Mouse (Mus musculus): ENCODE results near the gene Olfr1293-ps. TPM values are rescaled to one million over a fixed set of nuclear protein-coding genes. Genes with fewer than 3 reads are reported as not detected.

Olfr1293-ps gene
- not detected for polyA plus RNA-seq (2014; fragmentation: Illumina TruSeq; extraction: RNeasy Lipid Tissue Mini Kit (QIAGEN cat#74804); ENCODE audit: low read depth, low replicate concordance)

DNA sequence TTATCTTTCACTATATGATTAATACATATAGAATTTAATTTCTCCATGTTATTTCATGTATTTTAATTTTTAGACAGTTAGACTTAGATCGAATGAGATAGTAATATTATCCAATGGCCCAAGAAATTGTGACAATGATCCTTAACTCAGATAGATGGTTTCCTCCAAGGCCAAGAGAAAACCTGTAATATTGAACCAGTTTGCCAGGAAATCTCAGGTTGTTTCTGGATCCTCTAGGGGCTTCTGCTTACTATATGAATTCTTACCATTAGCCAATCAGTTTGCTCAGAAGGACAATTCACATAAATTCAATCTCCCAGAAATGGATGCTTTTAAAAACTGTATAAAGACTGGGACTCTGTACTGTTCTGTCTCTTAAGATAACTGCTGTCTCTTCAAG lies at the start of gene Olfr1293-ps:
Gene Olfr1293-ps (plus strand): TSS at position 301 of the 400 bp plus-strand sequence.

DNA sequence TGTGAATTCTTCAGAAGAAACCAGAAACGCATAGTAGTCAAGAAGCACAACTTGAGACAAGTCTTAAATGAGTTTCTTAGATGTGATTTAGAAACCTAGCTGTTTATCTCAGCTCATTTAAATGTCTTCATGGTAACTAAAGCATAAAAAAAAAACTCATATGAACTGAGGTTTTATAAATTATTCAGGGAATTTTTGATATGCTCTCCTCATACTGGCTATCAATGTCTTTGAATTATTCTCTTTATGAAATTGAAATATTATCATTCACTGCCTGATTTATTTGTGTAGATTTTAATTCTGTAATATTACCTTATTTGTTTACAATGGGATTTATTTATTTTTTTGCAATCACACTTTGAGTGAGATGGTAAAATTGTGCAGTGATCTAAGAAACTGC lies 44.5 kb upstream of the Olfr1293-ps start, which contains the start of gene Olfr1289:
Gene Olfr1289 (plus strand): TSS at position 301 of the 400 bp plus-strand sequence.

DNA sequence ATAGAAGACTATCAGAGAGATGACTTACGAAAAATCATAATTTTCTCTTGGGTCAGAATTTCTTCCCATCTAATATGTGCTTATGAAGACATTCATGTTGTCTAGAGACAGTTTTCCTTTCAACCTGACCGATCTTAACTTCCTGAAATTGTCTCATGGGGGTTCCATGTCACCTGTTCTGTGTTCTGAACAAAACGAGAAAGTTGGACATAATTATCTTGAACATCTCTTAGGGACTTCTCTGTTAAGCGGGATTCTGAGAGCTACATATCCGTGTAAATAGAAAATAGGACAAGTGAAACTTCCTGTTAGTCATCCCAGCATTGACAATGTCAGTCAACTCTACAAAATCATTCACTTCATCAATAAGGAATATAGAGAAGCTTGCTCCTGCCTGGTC lies 31.3 kb upstream of the Olfr1293-ps start, which contains the start of gene Olfr1290:
Gene Olfr1290 (minus strand): TSS at position 101 of the 400 bp plus-strand sequence.

DNA sequence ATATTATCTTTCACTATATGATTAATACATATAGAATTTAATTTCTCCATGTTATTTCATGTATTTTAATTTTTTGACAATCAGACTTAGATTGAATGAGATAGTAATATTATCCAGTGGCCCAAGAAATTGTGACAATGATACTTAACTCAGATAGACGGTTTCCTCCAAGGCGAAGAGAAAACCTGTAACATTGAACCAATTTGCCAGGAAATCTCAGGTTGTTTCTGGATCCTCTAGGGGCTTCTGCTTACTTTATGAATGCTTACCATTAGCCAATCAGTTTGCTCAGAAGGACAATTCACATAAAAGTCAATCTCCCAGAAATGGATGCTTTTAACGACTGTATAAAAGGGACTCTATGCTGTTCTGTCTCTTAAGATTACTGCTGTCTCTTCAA lies 28.1 kb upstream of the Olfr1293-ps start, which contains the start of gene Olfr1291-ps1:
Gene Olfr1291-ps1 (plus strand): TSS at position 301 of the 400 bp plus-strand sequence.

DNA sequence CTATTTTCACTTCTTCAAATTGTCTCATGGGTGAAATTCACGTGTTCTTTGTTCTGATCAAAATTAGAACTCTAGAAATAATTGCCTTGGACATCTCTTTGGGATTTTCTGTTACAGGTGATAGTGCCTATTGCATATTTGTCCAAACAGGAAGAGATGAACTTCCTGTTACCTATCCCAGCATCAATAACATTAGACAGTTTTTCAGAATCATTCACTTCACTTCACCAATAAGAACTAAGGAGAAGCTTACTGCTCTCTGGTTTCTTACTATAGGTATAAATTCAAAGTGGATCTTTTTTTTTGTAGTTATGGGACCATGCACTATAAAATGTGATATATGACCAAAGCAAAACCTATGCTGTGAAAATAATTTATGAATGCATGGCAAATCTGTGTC lies 15.2 kb downstream of the Olfr1293-ps start, which contains the start of gene Olfr1294:
Gene Olfr1294 (minus strand): TSS at position 101 of the 400 bp plus-strand sequence.

DNA sequence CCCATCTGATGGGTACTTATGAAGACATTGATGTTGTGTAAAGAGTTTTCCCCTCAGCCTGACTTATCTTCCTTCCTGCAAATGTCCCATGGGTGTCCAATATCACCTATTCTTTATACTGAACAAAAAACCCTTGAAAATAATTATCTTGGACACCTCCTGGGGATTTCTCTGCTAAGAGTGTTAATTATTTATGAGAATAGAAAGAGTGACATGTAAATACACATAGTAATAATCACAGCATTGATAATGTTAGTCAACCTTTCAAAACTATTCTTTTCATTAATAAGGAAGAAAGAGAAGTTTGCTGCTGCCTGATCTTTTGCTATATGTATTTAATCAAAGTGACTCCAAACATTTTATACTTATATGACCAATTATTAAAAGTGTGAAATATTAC lies 44.6 kb downstream of the Olfr1293-ps start, which contains the start of gene Olfr1295:
Gene Olfr1295 (minus strand): TSS at position 101 of the 400 bp plus-strand sequence.

Other genes starting within 250 kb of the Olfr1293-ps start
- not detected for gene Olfr1278, start 235.1 kb upstream of the Olfr1293-ps start, polyA plus RNA-seq (2014; fragmentation: Illumina TruSeq; extraction: RNeasy Lipid Tissue Mini Kit (QIAGEN cat#74804); ENCODE audit: low read depth, low replicate concordance)
- not detected for gene Olfr1279, start 224.6 kb upstream of the Olfr1293-ps start, polyA plus RNA-seq (2014; fragmentation: Illumina TruSeq; extraction: RNeasy Lipid Tissue Mini Kit (QIAGEN cat#74804); ENCODE audit: low read depth, low replicate concordance)
- not detected for gene Olfr1280, start 211.2 kb upstream of the Olfr1293-ps start, polyA plus RNA-seq (2014; fragmentation: Illumina TruSeq; extraction: RNeasy Lipid Tissue Mini Kit (QIAGEN cat#74804); ENCODE audit: low read depth, low replicate concordance)
- not detected for gene Olfr1281, start 198.7 kb upstream of the Olfr1293-ps start, polyA plus RNA-seq (2014; fragmentation: Illumina TruSeq; extraction: RNeasy Lipid Tissue Mini Kit (QIAGEN cat#74804); ENCODE audit: low read depth, low replicate concordance)
- not detected for gene Olfr1282, start 189.1 kb upstream of the Olfr1293-ps start, polyA plus RNA-seq (2014; fragmentation: Illumina TruSeq; extraction: RNeasy Lipid Tissue Mini Kit (QIAGEN cat#74804); ENCODE audit: low read depth, low replicate concordance)
- gene Olfr1283, start 158.4 kb upstream of the Olfr1293-ps start, polyA plus RNA-seq (2014; fragmentation: Illumina TruSeq; extraction: RNeasy Lipid Tissue Mini Kit (QIAGEN cat#74804); ENCODE audit: low read depth, low replicate concordance), result not detected
- not detected for gene Olfr1284, start 149.7 kb upstream of the Olfr1293-ps start, polyA plus RNA-seq (2014; fragmentation: Illumina TruSeq; extraction: RNeasy Lipid Tissue Mini Kit (QIAGEN cat#74804); ENCODE audit: low read depth, low replicate concordance)
- gene Olfr1286, start 102.1 kb upstream of the Olfr1293-ps start, polyA plus RNA-seq (2014; fragmentation: Illumina TruSeq; extraction: RNeasy Lipid Tissue Mini Kit (QIAGEN cat#74804); ENCODE audit: low read depth, low replicate concordance), result not detected
- not detected for gene Olfr1287, start 76.1 kb upstream of the Olfr1293-ps start, polyA plus RNA-seq (2014; fragmentation: Illumina TruSeq; extraction: RNeasy Lipid Tissue Mini Kit (QIAGEN cat#74804); ENCODE audit: low read depth, low replicate concordance)
- gene Olfr1288, start 51.1 kb upstream of the Olfr1293-ps start, polyA plus RNA-seq (2014; fragmentation: Illumina TruSeq; extraction: RNeasy Lipid Tissue Mini Kit (QIAGEN cat#74804); ENCODE audit: low read depth, low replicate concordance), result not detected
- not detected for gene Olfr1289, start 44.4 kb upstream of the Olfr1293-ps start, polyA plus RNA-seq (2014; fragmentation: Illumina TruSeq; extraction: RNeasy Lipid Tissue Mini Kit (QIAGEN cat#74804); ENCODE audit: low read depth, low replicate concordance)
- gene Olfr1290, start 31.4 kb upstream of the Olfr1293-ps start, polyA plus RNA-seq (2014; fragmentation: Illumina TruSeq; extraction: RNeasy Lipid Tissue Mini Kit (QIAGEN cat#74804); ENCODE audit: low read depth, low replicate concordance), result not detected
- not detected for gene Olfr1291-ps1, start 28.0 kb upstream of the Olfr1293-ps start, polyA plus RNA-seq (2014; fragmentation: Illumina TruSeq; extraction: RNeasy Lipid Tissue Mini Kit (QIAGEN cat#74804); ENCODE audit: low read depth, low replicate concordance)
- gene Olfr1294, start 15.1 kb downstream of the Olfr1293-ps start, polyA plus RNA-seq (2014; fragmentation: Illumina TruSeq; extraction: RNeasy Lipid Tissue Mini Kit (QIAGEN cat#74804); ENCODE audit: low read depth, low replicate concordance), result not detected
- gene Olfr1295, start 44.5 kb downstream of the Olfr1293-ps start, polyA plus RNA-seq (2014; fragmentation: Illumina TruSeq; extraction: RNeasy Lipid Tissue Mini Kit (QIAGEN cat#74804); ENCODE audit: low read depth, low replicate concordance), result not detected
- gene Olfr1297, start 101.3 kb downstream of the Olfr1293-ps start, polyA plus RNA-seq (2014; fragmentation: Illumina TruSeq; extraction: RNeasy Lipid Tissue Mini Kit (QIAGEN cat#74804); ENCODE audit: low read depth, low replicate concordance), result not detected
- gene Olfr1298, start 124.0 kb downstream of the Olfr1293-ps start, polyA plus RNA-seq (2014; fragmentation: Illumina TruSeq; extraction: RNeasy Lipid Tissue Mini Kit (QIAGEN cat#74804); ENCODE audit: low read depth, low replicate concordance), result not detected
- gene Olfr1299, start 136.2 kb downstream of the Olfr1293-ps start, polyA plus RNA-seq (2014; fragmentation: Illumina TruSeq; extraction: RNeasy Lipid Tissue Mini Kit (QIAGEN cat#74804); ENCODE audit: low read depth, low replicate concordance), result not detected
- gene Olfr1301, start 225.8 kb downstream of the Olfr1293-ps start, polyA plus RNA-seq (2014; fragmentation: Illumina TruSeq; extraction: RNeasy Lipid Tissue Mini Kit (QIAGEN cat#74804); ENCODE audit: low read depth, low replicate concordance), result not detected